Mouse (Mus musculus) regulatory T cell (primary cell): ENCODE measurements around the gene Cep162.

Source experiments
- in situ Hi-C: fragments of 300-600 bp; cut with MboI, MseI; formaldehyde crosslinking; loops from one replicate; pipeline ENCODE4 v1.15.1; 2025; ENCODE audit warnings: high pct_unique_total_duplicates

The Cep162 gene

GRCm38 (mm10) chr9:87254903-87255695 is at the start of gene Cep162:
Gene Cep162, minus strand, starts transcription at chr9:87255536.
- in situ Hi-C loops: loop anchor here (5.0 to 25.0 kb wide), 2 partner anchors 233 to 668 kb away; partner anchors contain the start of gene Cyb5r4

DNA sequence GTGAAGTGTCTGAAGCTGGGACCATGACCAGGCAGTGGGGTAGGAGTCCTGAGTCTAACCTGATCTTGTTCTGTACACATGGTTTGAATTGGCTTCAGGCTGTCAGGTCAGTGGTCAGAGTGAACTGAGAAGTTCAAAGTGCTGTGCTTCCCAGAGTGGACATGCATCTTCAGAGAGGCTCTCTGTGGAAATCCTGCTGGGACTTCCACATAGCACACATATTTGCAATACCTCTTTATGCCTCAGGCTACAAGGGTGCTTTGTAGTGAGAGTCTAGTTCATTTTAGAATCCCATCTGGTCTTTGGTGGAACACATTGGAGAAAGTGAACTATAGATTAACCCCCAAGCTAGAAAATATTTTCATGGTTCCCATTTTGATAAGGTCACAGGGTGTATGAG is 47.9 kb upstream of the Cep162 start:
- in situ Hi-C loops: no loop called here

GRCm38 (mm10) chr9:87298900-87299299 is 43.6 kb upstream of the Cep162 start:
- in situ Hi-C loops: no loop called here

DNA sequence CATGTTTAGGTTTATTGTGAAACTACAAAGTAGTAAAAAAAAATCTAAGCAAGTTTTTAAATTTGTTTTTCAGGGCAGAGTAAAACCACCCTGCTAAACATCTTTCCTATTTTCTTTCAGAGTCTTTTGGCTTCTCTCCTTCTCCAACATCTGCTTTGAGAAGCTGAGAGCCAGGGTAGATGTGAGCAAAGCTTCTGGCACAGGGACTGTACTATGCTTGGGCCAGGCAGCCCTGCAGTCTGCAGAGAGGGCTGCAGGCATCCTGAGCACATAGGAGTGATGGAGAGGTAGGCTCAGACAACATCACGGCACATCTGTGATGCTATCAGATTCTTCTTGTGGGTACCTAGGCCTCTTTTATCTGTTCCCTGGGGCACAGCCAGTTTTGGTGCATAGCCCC is 42.2 kb upstream of the Cep162 start:
- in situ Hi-C loops: no loop called here

GRCm38 (mm10) chr9:87255696-87256030 is 327 bp upstream of the Cep162 start:
- in situ Hi-C loops: loop anchor here (5.0 to 25.0 kb wide), 2 partner anchors 233 to 668 kb away; partner anchors contain the start of gene Cyb5r4

DNA sequence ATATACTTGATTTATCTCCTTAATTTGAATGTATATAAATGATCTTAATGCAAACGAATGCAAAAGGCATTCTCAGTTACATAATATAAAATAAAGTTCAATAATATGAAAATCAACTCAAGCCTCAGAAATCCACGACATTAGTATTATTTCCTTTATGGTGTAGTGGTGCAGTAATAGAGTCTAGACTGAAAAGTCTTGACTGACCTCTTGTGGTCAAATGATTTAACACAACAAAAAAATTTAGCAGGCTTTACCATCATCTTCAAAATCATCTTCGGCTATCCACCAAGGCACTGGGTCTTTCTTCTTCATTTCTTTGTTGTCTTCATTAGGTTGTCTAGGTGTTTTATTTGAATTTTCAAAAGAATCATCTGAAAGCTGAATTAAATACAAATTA is 7.2 kb downstream of the Cep162 start:
- in situ Hi-C loops: loop anchor here (25.0 kb wide), 1 partner anchor 1511 kb away; the partner anchor contains the start of gene Ibtk

DNA sequence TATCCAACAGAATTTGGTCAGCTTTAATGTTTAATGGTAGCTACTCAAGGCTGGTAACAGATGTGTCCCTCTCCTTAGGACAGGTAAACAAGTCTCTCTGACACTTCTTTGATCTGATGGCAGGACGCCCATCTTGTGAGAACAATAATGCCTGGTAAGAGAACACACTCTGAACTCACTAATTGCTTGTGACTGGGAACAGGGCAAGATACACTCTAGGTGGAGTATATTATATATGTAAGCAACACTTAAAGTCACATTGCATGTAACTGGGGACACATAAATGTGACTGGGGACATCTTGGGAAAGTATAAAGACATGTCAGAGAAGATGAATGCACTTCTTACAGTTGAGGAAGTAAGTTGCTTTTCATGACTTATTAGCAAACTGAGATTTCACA is 7.7 kb downstream of the Cep162 start:
- in situ Hi-C loops: loop anchor here (25.0 kb wide), 1 partner anchor 1510 kb away; the partner anchor contains the start of gene Ibtk

GRCm38 (mm10) chr9:87213204-87213603 is 42.1 kb downstream of the Cep162 start:
- in situ Hi-C loops: no loop called here

- in situ Hi-C loops: no loop called here
Measured at GRCm38 (mm10) chr9:87210830-87211339, 44.5 kb downstream of the Cep162 start.

GRCm38 (mm10) chr9:87202431-87202830 is 52.9 kb downstream of the Cep162 start:
- in situ Hi-C loops: no loop called here

DNA sequence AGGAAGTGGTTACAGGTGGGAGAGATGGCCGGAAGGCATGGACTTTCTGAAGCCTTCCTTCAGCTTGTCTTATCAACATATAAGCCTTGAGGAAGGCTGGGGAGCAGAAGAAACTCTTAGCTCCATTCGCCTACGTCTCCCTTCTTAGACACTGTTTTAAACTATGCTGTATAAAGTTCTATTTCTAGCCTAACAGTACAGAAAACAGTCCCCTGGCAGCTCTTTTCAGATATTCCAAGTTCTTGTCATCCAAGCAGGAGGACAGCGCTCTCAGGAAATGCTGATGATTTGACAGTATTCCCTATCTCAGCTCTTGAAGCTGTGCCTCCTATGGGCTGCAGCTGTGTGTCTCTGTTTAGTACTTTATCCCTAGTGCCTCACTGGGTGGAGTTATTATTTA is 54.4 kb downstream of the Cep162 start:
- in situ Hi-C loops: no loop called here

DNA sequence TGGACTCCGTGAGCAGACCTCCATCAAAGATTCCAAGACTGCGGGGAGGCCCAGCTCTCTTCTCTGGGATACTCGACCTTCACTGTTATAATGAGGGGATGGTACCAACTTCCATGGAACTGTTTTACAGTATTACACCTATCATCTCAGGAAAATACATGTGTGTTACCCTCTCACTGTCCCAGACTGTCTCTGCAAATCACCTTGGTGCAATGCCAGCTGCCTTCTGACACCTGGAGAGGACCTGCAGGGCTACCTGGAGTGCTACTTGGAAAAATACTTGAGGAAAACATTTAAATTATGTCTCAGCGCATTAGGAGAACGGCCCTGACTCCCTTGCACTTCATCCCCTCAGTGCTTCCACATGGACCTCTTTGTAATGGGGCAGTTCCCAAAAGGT is 54.9 kb downstream of the Cep162 start:
- in situ Hi-C loops: no loop called here

GRCm38 (mm10) chr9:87198036-87198435 is 57.3 kb downstream of the Cep162 start:
- in situ Hi-C loops: no loop called here

DNA sequence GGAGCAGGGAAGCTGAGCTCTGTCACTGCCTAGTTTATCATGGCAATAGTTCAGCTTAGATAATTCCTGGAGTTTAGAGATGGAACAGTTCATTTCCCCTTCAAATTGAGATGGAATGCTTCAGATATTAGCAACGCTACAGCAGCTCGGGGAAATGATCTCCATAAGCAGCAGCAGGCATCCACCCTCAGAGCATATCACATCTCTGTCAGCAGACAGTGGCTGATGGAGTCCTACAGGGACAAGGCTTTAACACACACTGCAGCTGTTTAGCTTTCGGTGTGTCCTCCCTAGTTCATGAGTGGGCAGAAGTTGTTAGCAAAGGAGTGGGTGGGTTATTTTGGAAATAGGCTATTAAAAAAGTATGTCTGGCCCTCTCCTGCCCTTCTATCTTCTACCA is 58.1 kb downstream of the Cep162 start:
- in situ Hi-C loops: no loop called here

DNA sequence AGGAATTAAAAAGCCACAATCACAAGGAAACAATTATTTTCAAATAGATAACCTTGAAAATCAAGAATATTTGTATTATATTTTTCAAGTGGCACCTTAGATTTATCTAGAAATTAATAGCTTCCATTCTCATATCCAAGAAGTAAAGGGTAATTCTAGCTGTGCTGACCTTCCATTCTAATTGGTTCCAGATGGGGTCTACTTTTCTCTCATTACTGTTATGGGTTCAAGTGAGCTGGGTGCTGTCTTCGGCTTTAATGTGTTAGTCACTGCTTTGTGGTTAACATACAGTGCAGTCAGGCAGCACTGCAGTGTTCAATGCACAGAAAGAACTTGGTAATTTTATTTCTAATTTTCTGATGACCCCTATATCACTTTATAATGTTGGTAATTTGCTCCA is 61.6 kb downstream of the Cep162 start:
- in situ Hi-C loops: no loop called here

DNA sequence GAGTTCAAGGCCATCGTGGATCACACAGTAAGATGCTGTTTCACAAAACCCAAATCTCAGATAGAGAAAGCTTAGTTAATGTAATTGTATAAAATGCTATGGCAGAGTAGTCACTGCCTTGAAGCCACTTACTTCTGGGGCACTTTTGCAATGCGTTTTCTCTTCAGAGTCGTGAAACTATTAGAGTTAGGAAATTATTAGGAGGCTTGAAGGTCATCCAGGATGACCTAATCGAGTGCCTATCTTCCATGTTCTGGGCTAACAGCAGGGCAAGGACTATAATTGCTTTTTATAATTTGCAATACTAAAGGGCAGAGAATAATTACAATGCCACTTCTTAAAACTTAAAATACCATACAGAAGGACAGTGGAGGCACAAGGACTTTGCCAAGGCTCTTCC is 68.0 kb downstream of the Cep162 start:
- in situ Hi-C loops: no loop called here

DNA sequence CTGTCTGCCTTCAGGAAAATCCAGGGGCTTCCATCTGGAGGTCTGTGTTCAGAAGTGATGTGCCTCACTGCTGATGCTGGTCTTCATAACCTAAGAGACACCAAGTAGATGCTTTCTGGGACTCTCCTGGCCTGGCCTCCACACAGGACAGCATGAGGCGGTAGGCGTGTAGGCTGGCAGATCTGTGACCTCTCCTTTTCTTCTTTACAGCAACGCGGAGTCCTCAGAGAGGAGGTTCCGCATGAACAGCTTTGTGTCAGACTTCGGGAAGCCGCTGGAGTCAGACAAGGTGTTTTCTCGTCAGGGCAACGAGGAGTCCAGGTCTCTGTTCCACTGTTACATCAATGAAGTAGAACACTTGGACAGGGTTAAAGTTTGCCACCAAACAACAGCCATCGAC is 73.1 kb downstream of the Cep162 start:
- in situ Hi-C loops: no loop called here

DNA sequence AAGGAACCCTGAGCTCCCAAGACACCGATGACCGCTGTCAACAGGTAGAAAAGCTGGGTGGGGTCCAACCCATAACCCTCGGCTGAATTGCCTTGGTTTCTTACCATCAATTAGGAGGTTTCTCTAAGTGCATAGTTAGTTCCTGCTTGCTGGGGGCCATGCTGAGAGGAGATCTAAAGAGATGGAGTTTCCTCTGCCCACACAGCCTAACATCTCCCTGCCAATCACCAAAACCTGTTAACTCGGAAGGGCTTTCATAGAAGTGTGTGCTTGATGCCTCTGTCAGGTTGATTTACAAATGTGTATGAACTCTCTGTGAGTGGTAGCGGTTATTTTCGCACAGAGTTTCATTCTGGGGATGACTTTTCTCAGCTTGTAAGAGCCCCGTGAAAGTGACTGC is 76.8 kb downstream of the Cep162 start:
- in situ Hi-C loops: no loop called here

DNA sequence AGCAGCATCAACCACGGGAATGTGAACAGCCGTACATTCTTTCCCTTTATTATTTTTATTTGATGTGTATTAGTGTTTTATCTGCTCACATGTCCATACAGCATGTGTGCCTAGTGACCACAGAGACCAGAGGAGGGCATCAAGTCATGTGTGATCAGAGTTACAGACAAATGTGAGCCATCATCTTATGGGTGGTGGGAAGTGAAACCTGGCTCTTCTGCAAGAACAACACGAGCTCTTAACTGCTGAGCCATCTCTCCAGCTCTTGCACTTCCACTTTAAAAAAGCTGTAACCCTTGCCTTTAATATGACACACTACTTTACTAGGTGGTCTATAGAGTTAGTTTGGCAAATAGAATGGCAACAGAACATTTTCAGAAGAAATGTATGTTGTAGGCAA is 83.8 kb downstream of the Cep162 start:
- in situ Hi-C loops: no loop called here

- in situ Hi-C loops: no loop called here
Measured at GRCm38 (mm10) chr9:87170891-87171290, 84.4 kb downstream of the Cep162 start.

DNA sequence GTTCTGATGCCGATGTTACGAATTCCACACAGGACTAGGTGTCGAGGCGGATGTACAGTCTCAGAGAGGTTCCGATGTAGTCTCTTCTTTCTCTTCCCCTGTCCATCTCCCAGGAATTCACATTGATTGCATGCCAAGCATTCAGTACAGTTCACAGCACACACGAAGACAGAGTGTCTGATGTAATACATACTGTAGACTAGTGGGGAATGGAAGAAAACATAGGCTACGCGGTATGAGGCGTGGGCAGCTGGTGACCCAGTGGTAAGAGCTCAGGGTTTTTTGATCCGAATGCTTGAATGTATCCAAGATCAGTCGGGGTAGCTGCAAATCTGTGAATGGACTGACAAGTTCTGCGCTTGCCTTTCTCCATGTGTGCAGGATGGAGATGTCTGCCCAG is 86.2 kb downstream of the Cep162 start:
- in situ Hi-C loops: no loop called here

DNA sequence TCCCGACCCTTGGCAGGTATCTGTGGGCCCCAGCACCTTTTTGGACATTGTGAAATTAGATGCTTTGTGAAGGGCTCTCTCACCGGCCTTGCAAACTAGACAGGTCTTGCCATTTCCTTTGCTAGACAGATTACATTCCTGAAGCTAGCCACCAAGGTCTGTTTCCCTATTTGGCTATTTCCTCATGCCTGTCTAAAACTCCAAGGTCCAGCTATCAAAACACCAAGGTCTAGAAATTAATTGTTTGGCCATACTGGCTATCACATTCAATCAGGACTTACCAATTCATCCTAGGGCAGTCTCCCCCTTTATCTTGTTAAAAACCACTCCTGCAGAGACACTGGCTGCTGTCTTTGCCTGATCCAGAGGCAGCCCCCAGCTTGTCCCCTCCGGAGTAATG is 87.3 kb downstream of the Cep162 start:
- in situ Hi-C loops: no loop called here
